Mouse (Mus musculus): ENCODE results near the gene Arid3b. TPM values are rescaled to one million over a fixed set of nuclear protein-coding genes. Genes with fewer than 3 reads are reported as not detected.

Gene Arid3b
- polyA plus RNA-seq, 1 experiment: 93.0 TPM

DNA sequence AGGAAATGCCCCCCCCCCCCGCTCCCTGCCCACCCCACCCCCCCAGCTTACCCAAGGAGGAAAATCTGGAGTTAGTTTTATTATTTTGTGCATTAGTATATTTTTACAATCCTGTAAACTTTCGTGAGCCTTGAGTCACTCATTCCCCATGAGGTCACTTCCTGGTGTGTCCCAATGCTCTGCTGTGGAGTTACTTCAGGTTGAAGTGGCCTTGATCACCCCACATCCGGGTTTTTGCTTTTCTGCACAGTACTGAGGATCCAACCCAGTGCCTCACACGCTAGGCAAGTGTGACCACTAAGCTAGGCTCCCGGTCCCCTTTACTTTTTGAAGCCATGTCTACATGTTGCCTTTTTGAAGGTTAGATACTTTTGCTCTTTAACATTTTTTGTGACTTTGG is 37.5 kb upstream of the Arid3b start:
- H3K9me3 ChIP-seq (replicated peaks; ENCODE audit: control insufficient read depth, insufficient read depth, low read length, poor library complexity, severe bottlenecking): no peaks in the 10 kb centered on the region
- no peak overlapping the region for H3K9ac ChIP-seq (ENCODE audit: low read depth, poor library complexity, severe bottlenecking)
- H3K27ac ChIP-seq (ENCODE audit: insufficient read depth, low read length): no peak overlapping the region
- no peaks in the 10 kb centered on the region for H3K36me3 ChIP-seq (ENCODE audit: control insufficient read depth, insufficient read depth, low read length, poor library complexity, severe bottlenecking)
- H3K4me3 ChIP-seq (ENCODE audit: low read depth, low read length): no peak overlapping the region
- TF ChIP-seq POLR2A (IDR thresholded peaks at IDR 0.05; ENCODE audit: insufficient read depth, low read length) (no peak), CTCF (IDR thresholded peaks at IDR 0.05; ENCODE audit: low read depth, low read length) (no peak), EP300 (IDR thresholded peaks at IDR 0.05; ENCODE audit: insufficient read depth, low read depth, low read length) (no peak)
- H3K4me1 ChIP-seq (ENCODE audit: control insufficient read depth, insufficient read depth, low read length): no peaks in the 10 kb centered on the region
- H3K27me3 ChIP-seq (ENCODE audit: control insufficient read depth, insufficient read depth, low read length, poor library complexity, severe bottlenecking): no peaks in the 10 kb centered on the region

- H3K27me3 ChIP-seq (ENCODE audit: control insufficient read depth, insufficient read depth, low read length, poor library complexity, severe bottlenecking): no peaks in the 10 kb centered on the region; the same call in 1 of the 2 replicates
- H3K4me1 ChIP-seq (ENCODE audit: control insufficient read depth, insufficient read depth, low read length): no peaks in the 10 kb centered on the region
- no peak overlapping the region for H3K9ac ChIP-seq (ENCODE audit: low read depth, poor library complexity, severe bottlenecking)
- H3K9me3 ChIP-seq (replicated peaks; ENCODE audit: control insufficient read depth, insufficient read depth, low read length, poor library complexity, severe bottlenecking): no peaks in the 10 kb centered on the region
- no peak overlapping the region for H3K27ac ChIP-seq (ENCODE audit: insufficient read depth, low read length)
- no peaks in the 10 kb centered on the region for H3K36me3 ChIP-seq (ENCODE audit: control insufficient read depth, insufficient read depth, low read length, poor library complexity, severe bottlenecking)
- no peak for TF ChIP-seq CTCF (IDR thresholded peaks at IDR 0.05; ENCODE audit: low read depth, low read length)
- TF ChIP-seq EP300 (IDR thresholded peaks at IDR 0.05; ENCODE audit: insufficient read depth, low read depth, low read length): no peak
- TF ChIP-seq POLR2A (IDR thresholded peaks at IDR 0.05; ENCODE audit: insufficient read depth, low read length): no peak
- no peak overlapping the region for H3K4me3 ChIP-seq (ENCODE audit: low read depth, low read length)
These were observed 33.8 kb upstream of the Arid3b start for GRCm38 (mm10) chr9:57870273-57870816.

GRCm38 (mm10) chr9:57868767-57869166 is 32.2 kb upstream of the Arid3b start:
- Histone ChIP-seq H3K27ac (ENCODE audit: insufficient read depth, low read length) (no peak overlapping the region), H3K9me3 (replicated peaks; ENCODE audit: control insufficient read depth, insufficient read depth, low read length, poor library complexity, severe bottlenecking) (no peaks in the 10 kb centered on the region), H3K4me3 (ENCODE audit: low read depth, low read length) (no peak overlapping the region), H3K27me3 (ENCODE audit: control insufficient read depth, insufficient read depth, low read length, poor library complexity, severe bottlenecking) (no peaks in the 10 kb centered on the region; the same call in 1 of the 2 replicates), H3K36me3 (ENCODE audit: control insufficient read depth, insufficient read depth, low read length, poor library complexity, severe bottlenecking) (no peaks in the 10 kb centered on the region), H3K4me1 (ENCODE audit: control insufficient read depth, insufficient read depth, low read length) (no peaks in the 10 kb centered on the region), H3K9ac (ENCODE audit: low read depth, poor library complexity, severe bottlenecking) (no peak overlapping the region)
- no peak for TF ChIP-seq POLR2A (IDR thresholded peaks at IDR 0.05; ENCODE audit: insufficient read depth, low read length)
- no peak for TF ChIP-seq EP300 (IDR thresholded peaks at IDR 0.05; ENCODE audit: insufficient read depth, low read depth, low read length)
- no peak for TF ChIP-seq CTCF (IDR thresholded peaks at IDR 0.05; ENCODE audit: low read depth, low read length)

- no peaks in the 10 kb centered on the region for H3K4me1 ChIP-seq (ENCODE audit: control insufficient read depth, insufficient read depth, low read length)
- no peaks in the 10 kb centered on the region for H3K36me3 ChIP-seq (ENCODE audit: control insufficient read depth, insufficient read depth, low read length, poor library complexity, severe bottlenecking)
- no peak overlapping the region for H3K4me3 ChIP-seq (ENCODE audit: low read depth, low read length)
- H3K27ac ChIP-seq (ENCODE audit: insufficient read depth, low read length): no peak overlapping the region
- TF ChIP-seq POLR2A (IDR thresholded peaks at IDR 0.05; ENCODE audit: insufficient read depth, low read length) (no peak), CTCF (IDR thresholded peaks at IDR 0.05; ENCODE audit: low read depth, low read length) (no peak), EP300 (IDR thresholded peaks at IDR 0.05; ENCODE audit: insufficient read depth, low read depth, low read length) (no peak)
- no peak overlapping the region for H3K9ac ChIP-seq (ENCODE audit: low read depth, poor library complexity, severe bottlenecking)
- no peaks in the 10 kb centered on the region for H3K9me3 ChIP-seq (replicated peaks; ENCODE audit: control insufficient read depth, insufficient read depth, low read length, poor library complexity, severe bottlenecking)
- no peaks in the 10 kb centered on the region; the same call in 1 of the 2 replicates for H3K27me3 ChIP-seq (ENCODE audit: control insufficient read depth, insufficient read depth, low read length, poor library complexity, severe bottlenecking)
These were observed 31.3 kb upstream of the Arid3b start for GRCm38 (mm10) chr9:57867880-57868279.

- H3K9me3 ChIP-seq (replicated peaks; ENCODE audit: control insufficient read depth, insufficient read depth, low read length, poor library complexity, severe bottlenecking): no peaks in the 10 kb centered on the region
- no peak overlapping the region for H3K9ac ChIP-seq (ENCODE audit: low read depth, poor library complexity, severe bottlenecking)
- H3K27ac ChIP-seq (ENCODE audit: insufficient read depth, low read length): no peak overlapping the region
- no peaks in the 10 kb centered on the region for H3K4me1 ChIP-seq (ENCODE audit: control insufficient read depth, insufficient read depth, low read length)
- TF ChIP-seq EP300 (IDR thresholded peaks at IDR 0.05; ENCODE audit: insufficient read depth, low read depth, low read length) (no peak), CTCF (IDR thresholded peaks at IDR 0.05; ENCODE audit: low read depth, low read length) (no peak), POLR2A (IDR thresholded peaks at IDR 0.05; ENCODE audit: insufficient read depth, low read length) (no peak)
- H3K27me3 ChIP-seq (ENCODE audit: control insufficient read depth, insufficient read depth, low read length, poor library complexity, severe bottlenecking): no peaks in the 10 kb centered on the region; the same call in 1 of the 2 replicates
- H3K4me3 ChIP-seq (ENCODE audit: low read depth, low read length): no peak overlapping the region
- no peaks in the 10 kb centered on the region for H3K36me3 ChIP-seq (ENCODE audit: control insufficient read depth, insufficient read depth, low read length, poor library complexity, severe bottlenecking)
These were observed 30.6 kb upstream of the Arid3b start for GRCm38 (mm10) chr9:57867236-57867635.

GRCm38 (mm10) chr9:57866530-57866929 is 29.9 kb upstream of the Arid3b start:
- Histone ChIP-seq H3K27me3 (ENCODE audit: control insufficient read depth, insufficient read depth, low read length, poor library complexity, severe bottlenecking) (no peaks in the 10 kb centered on the region; the same call in 1 of the 2 replicates), H3K9ac (ENCODE audit: low read depth, poor library complexity, severe bottlenecking) (no peak overlapping the region), H3K27ac (ENCODE audit: insufficient read depth, low read length) (no peak overlapping the region), H3K4me3 (ENCODE audit: low read depth, low read length) (no peak overlapping the region), H3K9me3 (replicated peaks; ENCODE audit: control insufficient read depth, insufficient read depth, low read length, poor library complexity, severe bottlenecking) (no peaks in the 10 kb centered on the region), H3K36me3 (ENCODE audit: control insufficient read depth, insufficient read depth, low read length, poor library complexity, severe bottlenecking) (no peaks in the 10 kb centered on the region), H3K4me1 (ENCODE audit: control insufficient read depth, insufficient read depth, low read length) (no peaks in the 10 kb centered on the region)
- TF ChIP-seq CTCF (IDR thresholded peaks at IDR 0.05; ENCODE audit: low read depth, low read length): no peak
- no peak for TF ChIP-seq EP300 (IDR thresholded peaks at IDR 0.05; ENCODE audit: insufficient read depth, low read depth, low read length)

All from ES-Bruce4 (cell line).